Mouse (Mus musculus) B cell, adult 62 days (primary cell): ENCODE data around the gene Tal1. TPM values are rescaled to one million over a fixed set of nuclear protein-coding genes. Genes with fewer than 3 reads are reported as not detected.

Experiments
- total RNA-seq: library from RNA; stranded (reverse); gene quantifications from 4 replicates; pipeline ENCODE4 v1.2.4, GENCODE M21; 2023

Tal1 gene
- 0.18 to 0.26 TPM (median 0.25 TPM) in 3 of 4 replicates, not detected in the other for total RNA-seq

GRCm38 (mm10) chr4:115056371-115056920, at the start of gene Tal1:
Gene Tal1, plus strand, starts transcription at chr4:115056426.

GRCm38 (mm10) chr4:115088611-115089338, 32.5 kb downstream of the Tal1 start, which contains the start of gene Pdzk1ip1:
Gene Pdzk1ip1, plus strand, starts transcription at chr4:115088708.

Other genes with a start within 250 kb of the Tal1 start
- not detected in 4 replicates for gene Gm12830, start 234.7 kb upstream of the Tal1 start, total RNA-seq
- gene Foxd2, start 147.6 kb upstream of the Tal1 start, total RNA-seq = 0.88 to 1.3 TPM (median 1.2 TPM) in 4 replicates
- not detected in 4 replicates for gene Foxe3, start 130.4 kb upstream of the Tal1 start, total RNA-seq
- gene Cmpk1, start 69.2 kb upstream of the Tal1 start, total RNA-seq = 38.9 to 49.1 TPM (median 44.6 TPM) in 4 replicates
- 0.36 to 0.86 TPM (median 0.57 TPM) in 4 replicates for gene Stil, start 56.3 kb upstream of the Tal1 start, total RNA-seq
- gene Pdzk1ip1, start 32.3 kb downstream of the Tal1 start, total RNA-seq = not detected in 4 replicates
- not detected in 4 replicates for gene Cyp4x1, start 77.9 kb downstream of the Tal1 start, total RNA-seq
- gene Cyp4a29, start 185.7 kb downstream of the Tal1 start, total RNA-seq = not detected in 4 replicates
- not detected in 4 replicates for gene Cyp4a12a, start 242.6 kb downstream of the Tal1 start, total RNA-seq